In genomic region chr10:42478341-42478720, GRCm38 (mm10) we compare ENCODE assay signal across 8 mouse cellular contexts. TPM values are rescaled to one million over a fixed set of nuclear protein-coding genes. Genes with fewer than 3 reads are reported as not detected.
DNase-seq lines count a peak whose midpoint lies in the region; ATAC-seq and TF ChIP-seq lines count a peak whose summit lies in the region.

Gene Afg1l (minus strand): TSS chr10:42478565.

- peak; percentile 97 for ATAC-seq in kidney, embryonic 14.5 days (ENCODE audit: low FRiP score, low TSS enrichment)
- ATAC-seq in limb, embryonic 15.5 days (ENCODE audit: insufficient number of reproducible peaks, low FRiP score, low TSS enrichment, low read depth) = peak; percentile 91

- TF ChIP-seq POLR2A in bone marrow macrophage, adult 2 months (IDR thresholded peaks at IDR 0.05; ENCODE audit: borderline replicate concordance, low read depth, low read length) = peak; percentile 83
- peak; percentile 74 for TF ChIP-seq POLR2A in embryonic fibroblast, embryonic 13.5 days (IDR thresholded peaks at IDR 0.05; ENCODE audit: low read depth, low read length)

- no peaks in the 10 kb centered on the region for H3K27me3 ChIP-seq in kidney, embryonic 14.5 days (ENCODE audit: control insufficient read depth, insufficient read depth, low read length)
- no peaks in the 10 kb centered on the region for H3K27me3 ChIP-seq in limb, embryonic 15.5 days
- no peaks in the 10 kb centered on the region for H3K27me3 ChIP-seq in splenic B cell, adult 2 months (ENCODE audit: control insufficient read depth, insufficient read depth, low read length, poor library complexity, severe bottlenecking)

- WGBS in kidney, embryonic 14.5 days = 0% methylated on average over 28 of the region's 29 CpGs
- under 1% methylated on average over 29 of the region's 29 CpGs for WGBS in limb, embryonic 15.5 days

- no peaks in the 10 kb centered on the region for H3K36me3 ChIP-seq in kidney, embryonic 14.5 days (ENCODE audit: control insufficient read depth, insufficient read depth, low read length)
- no peaks in the 10 kb centered on the region for H3K36me3 ChIP-seq in limb, embryonic 15.5 days
- H3K36me3 ChIP-seq in splenic B cell, adult 2 months (ENCODE audit: control insufficient read depth, insufficient read depth, low read length, poor library complexity, severe bottlenecking) = no peaks in the 10 kb centered on the region

- peaks cover 20% of the 10 kb centered on the region for H3K4me1 ChIP-seq in bone marrow macrophage, adult 2 months (ENCODE audit: control insufficient read depth, insufficient read depth, low read length)
- H3K4me1 ChIP-seq in embryonic fibroblast, embryonic 13.5 days (ENCODE audit: control insufficient read depth, insufficient read depth, low read length) = peaks cover 2% of the 10 kb centered on the region; the same call in 1 of the 2 replicates
- peaks cover 4% of the 10 kb centered on the region; the same call in 1 of the 2 replicates for H3K4me1 ChIP-seq in kidney, embryonic 14.5 days (ENCODE audit: control insufficient read depth, insufficient read depth, low read length)
- peaks cover 5% of the 10 kb centered on the region; the same call in 1 of the 2 replicates for H3K4me1 ChIP-seq in limb, embryonic 15.5 days

- H3K4me2 ChIP-seq in kidney, embryonic 14.5 days (replicated peaks; ENCODE audit: low read depth, low read length) = peak within 1 kb of the TSS; percentile 67
- peak within 1 kb of the TSS; percentile 75 for H3K4me2 ChIP-seq in limb, embryonic 15.5 days

- H3K9ac ChIP-seq in kidney, embryonic 14.5 days (ENCODE audit: low read depth, low read length) = peak within 1 kb of the TSS; percentile 91
- peak within 1 kb of the TSS; percentile 71 for H3K9ac ChIP-seq in limb, embryonic 15.5 days

- H3K9me3 ChIP-seq in kidney, embryonic 14.5 days (ENCODE audit: control insufficient read depth, low read length) = no peaks in the 10 kb centered on the region
- no peaks in the 10 kb centered on the region for H3K9me3 ChIP-seq in limb, embryonic 15.5 days

- DNase-seq in B cell, adult 2 months = peak; percentile 97 to 98
- peak; percentile 95 to 97 for DNase-seq in heart, adult 9 months (ENCODE audit: low spot score in 2 of 2)
- peak; percentile 87 to 92 for DNase-seq in monocyte, adult 2 months (ENCODE audit: low read depth in 1 of 2, low spot score in 2 of 2)
- DNase-seq in splenic B cell, adult 2 months (ENCODE audit: low read depth, low spot score) = peak; percentile 97

- H3K27ac ChIP-seq in bone marrow macrophage, adult 2 months (ENCODE audit: insufficient read depth, low read depth, low read length) = peak within 1 kb of the TSS; percentile 90
- peak within 1 kb of the TSS; percentile 78 for H3K27ac ChIP-seq in embryonic fibroblast, embryonic 13.5 days (ENCODE audit: insufficient read depth, low read length)
- H3K27ac ChIP-seq in kidney, embryonic 14.5 days (ENCODE audit: low read depth, low read length) = peak within 1 kb of the TSS; percentile 95
- peak within 1 kb of the TSS; percentile 93 for H3K27ac ChIP-seq in limb, embryonic 15.5 days

- TF ChIP-seq CTCF in bone marrow macrophage, adult 2 months (IDR thresholded peaks at IDR 0.05; ENCODE audit: low read depth, low read length) = no peak
- no peak for TF ChIP-seq CTCF in embryonic fibroblast, embryonic 13.5 days (IDR thresholded peaks at IDR 0.05; ENCODE audit: borderline replicate concordance, insufficient read depth, low read length)

- H3K4me3 ChIP-seq in bone marrow macrophage, adult 2 months (ENCODE audit: insufficient read depth, low read length) = peak within 1 kb of the TSS; percentile 68
- H3K4me3 ChIP-seq in embryonic fibroblast, embryonic 13.5 days (ENCODE audit: insufficient read depth, low read length) = peak within 1 kb of the TSS; percentile 83
- peak within 1 kb of the TSS; percentile 84 for H3K4me3 ChIP-seq in kidney, embryonic 14.5 days (ENCODE audit: low read length)
- H3K4me3 ChIP-seq in limb, embryonic 15.5 days = peak within 1 kb of the TSS; percentile 77

RNA-seq across cellular contexts. Expression of gene Afg1l, which starts in this region (rescaled TPM):
- 6.5 and 8.2 TPM in 2 replicates for polyA plus RNA-seq in bone marrow macrophage, adult 2 months (2012; ENCODE audit: insufficient read depth, insufficient read length, missing spikeins)
- 5.4 and 5.7 TPM in 2 replicates for polyA plus RNA-seq in embryonic fibroblast, embryonic 13.5 days (2011; ENCODE audit: insufficient read length, low read depth, missing spikeins)
- polyA plus RNA-seq in kidney, embryonic 14.5 days (2014; fragmentation: Nextera tagmentation; extraction: Ambion mirVana) = 5.9 and 8.1 TPM in 2 replicates
- 5.9 and 6.5 TPM in 2 replicates for polyA plus RNA-seq in limb, embryonic 15.5 days (2015; fragmentation: Nextera tagmentation; extraction: Ambion mirVana)

Comparison
In these comparisons a context has a peak if more than half of its experiments do, and no peak if none do; other contexts are left out.
1. Peak in every context shown above with its lines: DNase-seq, ATAC-seq, H3K4me3 ChIP-seq and H3K27ac ChIP-seq.